Mouse (Mus musculus): ENCODE measurements around the gene Ston2.

- TF ChIP-seq FLI1 (IDR thresholded peaks at IDR 0.05; ENCODE audit: low read length) (no peak), GATA1 (IDR thresholded peaks at IDR 0.05; ENCODE audit: borderline replicate concordance, low read length) (no peak)
These were observed 76.5 kb downstream of the Ston2 start for GRCm38 (mm10) chr12:91711655-91712054.
